Mouse (Mus musculus) forebrain, postnatal 0 days (tissue): Measurements from ENCODE around the gene Rnf41. TPM values are rescaled to one million over a fixed set of nuclear protein-coding genes. Genes with fewer than 3 reads are reported as not detected.

ENCODE experiments used
- ATAC-seq: fragments of 200-750 bp; cut with Nextera tagmentation; 2 replicates; pipeline ENCODE4 v1.8.0; 2017; ENCODE audit warnings: mild to moderate bottlenecking, moderate library complexity
- DNase-seq: peaks from one replicate; pipeline ENCODE4 v3.0.0-alpha.2; 2015
- H3K27ac ChIP-seq: fragments of 300-500 bp; sonication (generic); 2 replicates; pipeline ENCODE4 v1.5.1; 2014; ENCODE audit warnings: low read depth, mild to moderate bottlenecking, antibody characterized with exemption, low read length, moderate library complexity, mixed read lengths
- H3K27me3 ChIP-seq: fragments of 300-500 bp; sonication (generic); 2 replicates; pipeline ENCODE4 v1.6.1; 2014; ENCODE audit warnings: mild to moderate bottlenecking, low read length, mixed read lengths; ENCODE audit not compliant: insufficient read depth
- H3K36me3 ChIP-seq: fragments of 300-500 bp; sonication (generic); 2 replicates; pipeline ENCODE4 v1.6.1; 2014; ENCODE audit warnings: mild to moderate bottlenecking, moderate library complexity; ENCODE audit not compliant: insufficient read depth
- H3K4me1 ChIP-seq: fragments of 300-500 bp; sonication (generic); 2 replicates; pipeline ENCODE4 v1.6.1; 2014; ENCODE audit warnings: antibody characterized with exemption; ENCODE audit not compliant: insufficient read depth
- H3K4me2 ChIP-seq: fragments of 300-500 bp; sonication (generic); 2 replicates; pipeline ENCODE4 v1.6.1; 2014; ENCODE audit warnings: low read depth, mild to moderate bottlenecking, moderate library complexity
- H3K4me3 ChIP-seq: fragments of 300-500 bp; sonication (generic); 2 replicates; pipeline ENCODE4 v1.5.1; 2014; ENCODE audit warnings: low read depth, low read length, mixed read lengths
- H3K9ac ChIP-seq: fragments of 300-500 bp; sonication (generic); 2 replicates; pipeline ENCODE4 v1.6.1; 2014; ENCODE audit warnings: mild to moderate bottlenecking
- H3K9me3 ChIP-seq: fragments of 300-500 bp; sonication (generic); 2 replicates; pipeline ENCODE4 v1.6.1; 2016; ENCODE audit warnings: low read length
- CTCF ChIP-seq: sonication (generic); IDR thresholded peaks from 2 replicates; pipeline ENCODE4 v1.5.1; 2016; ENCODE audit warnings: antibody characterized with exemption, control low read depth, low read depth
- WGBS: fragments of 180-500 bp; shearing (Covaris S2); extraction: QIAGEN DNeasy Blood & Tissue Kit; methylation state at CpG from one replicate; pipeline ENCODE4 v1.1.7; 2014; 5-methylcytosine and 5-hydroxymethylcytosine counted together
- polyA plus RNA-seq: library from polyadenylated mRNA; unstranded; fragments of >200 nt; fragmentation: Nextera tagmentation; extraction: Ambion mirVana; gene quantifications from 2 replicates; pipeline ENCODE4 v1.2.1, GENCODE M21; 2015
- total RNA-seq: library from RNA; depleted of rRNA; stranded (reverse); fragments of >200 nt; gene quantifications from 2 replicates; pipeline ENCODE4 v1.2.3, GENCODE M21; 2014

The Rnf41 gene
- total and polyA plus RNA-seq, 2 experiments from 2014 or later, result 108 to 118 TPM

GRCm38 (mm10) chr10:128369599-128369998, 41.9 kb upstream of the Rnf41 start:
- Histone ChIP-seq H3K4me3 (peak overlapping the region; percentile 61), H3K4me2 (peak overlapping the region; percentile 93), H3K27ac (peak overlapping the region; percentile 98), H3K27me3 (no peaks in the 10 kb centered on the region), H3K9ac (peak overlapping the region; percentile 74), H3K9me3 (no peaks in the 10 kb centered on the region), H3K36me3 (peaks cover under 1% of the 10 kb centered on the region; the same call in 1 of the 2 replicates), H3K4me1 (peaks cover 6% of the 10 kb centered on the region)
- ATAC-seq, result no peak
- no peak for DNase-seq
- TF ChIP-seq CTCF, result no peak
- 78% methylated on average over 6 of the region's 6 CpGs for WGBS

GRCm38 (mm10) chr10:128370021-128370420, 41.4 kb upstream of the Rnf41 start:
- Histone ChIP-seq H3K4me3 (no peak overlapping the region), H3K27me3 (no peaks in the 10 kb centered on the region), H3K9me3 (no peaks in the 10 kb centered on the region), H3K9ac (no peak overlapping the region), H3K36me3 (no peaks in the 10 kb centered on the region), H3K4me1 (peaks cover 6% of the 10 kb centered on the region), H3K4me2 (no peak overlapping the region), H3K27ac (no peak overlapping the region)
- DNase-seq (no peak), ATAC-seq (no peak)
- 54% methylated on average over 5 of the region's 6 CpGs for whole genome bisulfite sequencing
- no peak for TF ChIP-seq CTCF

- TF ChIP-seq CTCF, result no peak
- no peak overlapping the region for H3K9ac ChIP-seq
- no peak overlapping the region for H3K4me3 ChIP-seq
- H3K4me2 ChIP-seq, result no peak overlapping the region
- H3K9me3 ChIP-seq, result no peaks in the 10 kb centered on the region
- WGBS, result 59% methylated on average over 4 of the region's 4 CpGs
- DNase-seq (no peak), ATAC-seq (no peak)
- no peaks in the 10 kb centered on the region for H3K36me3 ChIP-seq
- H3K4me1 ChIP-seq, result peaks cover 6% of the 10 kb centered on the region
- no peaks in the 10 kb centered on the region for H3K27me3 ChIP-seq
- no peak overlapping the region for H3K27ac ChIP-seq
Observed at GRCm38 (mm10) chr10:128370601-128371000, 40.9 kb upstream of the Rnf41 start.

- Histone ChIP-seq H3K4me3 (no peak overlapping the region), H3K27me3 (no peaks in the 10 kb centered on the region), H3K36me3 (no peaks in the 10 kb centered on the region), H3K4me2 (no peak overlapping the region), H3K4me1 (peaks cover 13% of the 10 kb centered on the region), H3K9me3 (no peaks in the 10 kb centered on the region), H3K27ac (no peak overlapping the region), H3K9ac (no peak overlapping the region)
- TF ChIP-seq CTCF, result peak; percentile 42
- ATAC-seq, result no peak
- DNase-seq, result no peak
- WGBS, result 83% methylated on average over 5 of the region's 5 CpGs
Observed at GRCm38 (mm10) chr10:128372142-128372541, 39.3 kb upstream of the Rnf41 start.

- Histone ChIP-seq H3K4me1 (peaks cover 10% of the 10 kb centered on the region; the same call in 1 of the 2 replicates), H3K36me3 (no peaks in the 10 kb centered on the region), H3K9me3 (no peaks in the 10 kb centered on the region), H3K4me2 (no peak overlapping the region), H3K9ac (no peak overlapping the region), H3K27me3 (no peaks in the 10 kb centered on the region), H3K27ac (no peak overlapping the region), H3K4me3 (no peak overlapping the region)
- ATAC-seq (no peak), DNase-seq (no peak)
- WGBS, result 90% methylated on average over 6 of the region's 6 CpGs
- no peak for TF ChIP-seq CTCF
Observed at GRCm38 (mm10) chr10:128372989-128373748, 38.3 kb upstream of the Rnf41 start.

GRCm38 (mm10) chr10:128374393-128374792, 37.1 kb upstream of the Rnf41 start:
- Histone ChIP-seq H3K9me3 (no peaks in the 10 kb centered on the region), H3K9ac (no peak overlapping the region), H3K4me1 (peaks cover 19% of the 10 kb centered on the region; the same call in 1 of the 2 replicates), H3K4me2 (no peak overlapping the region), H3K36me3 (peaks cover 8% of the 10 kb centered on the region), H3K27me3 (no peaks in the 10 kb centered on the region), H3K27ac (no peak overlapping the region), H3K4me3 (no peak overlapping the region)
- ATAC-seq, result no peak
- TF ChIP-seq CTCF, result 0 out of 2 replicates have a peak, but pooled peaks have one; percentile 11
- DNase-seq, result no peak
- WGBS, result 83% methylated on average over 6 of the region's 6 CpGs

- H3K9me3 ChIP-seq, result no peaks in the 10 kb centered on the region
- peaks cover 20% of the 10 kb centered on the region for H3K36me3 ChIP-seq
- H3K4me2 ChIP-seq, result peak overlapping the region; percentile 80
- ATAC-seq (no peak), DNase-seq (no peak)
- peak overlapping the region; percentile 93 for H3K27ac ChIP-seq
- H3K9ac ChIP-seq, result peak overlapping the region; percentile 92
- no peaks in the 10 kb centered on the region for H3K27me3 ChIP-seq
- H3K4me1 ChIP-seq, result peaks cover 19% of the 10 kb centered on the region; the same call in 1 of the 2 replicates
- no peak for TF ChIP-seq CTCF
- WGBS, result 40% methylated on average over 4 of the region's 4 CpGs
- H3K4me3 ChIP-seq, result peak overlapping the region; percentile 75
Observed at GRCm38 (mm10) chr10:128376099-128376454, 35.4 kb upstream of the Rnf41 start.
